Mouse (Mus musculus) liver, embryonic 14.5 days (tissue): ENCODE results near the gene Tmem198. TPM values are rescaled to one million over a fixed set of nuclear protein-coding genes. Genes with fewer than 3 reads are reported as not detected.

Experiments
- ATAC-seq: fragments of 200-750 bp; cut with Nextera tagmentation; 2 replicates; pipeline ENCODE4 v1.8.0; 2017; ENCODE audit warnings: moderate number of reproducible peaks, mild to moderate bottlenecking, moderate library complexity; ENCODE audit not compliant: insufficient read depth
- DNase-seq, 3 experiments: peaks; one replicate each; pipeline ENCODE4 v3.0.0-alpha.2; 2012 to 2013; ENCODE audit warnings: low read depth in 3 of 3, low spot score in 3 of 3
- H3K27ac ChIP-seq: fragments of 300-500 bp; sonication (generic); 2 replicates; pipeline ENCODE4 v1.5.1; 2014; ENCODE audit warnings: moderate library complexity, mild to moderate bottlenecking, control low read depth, inconsistent platforms
- H3K27me3 ChIP-seq: fragments of 300-500 bp; sonication (generic); 2 replicates; pipeline ENCODE4 v1.6.1; 2014; ENCODE audit warnings: mild to moderate bottlenecking, low read length, moderate library complexity; ENCODE audit not compliant: control insufficient read depth, insufficient read depth
- H3K36me3 ChIP-seq: fragments of 300-500 bp; sonication (generic); replicated peaks from 2 replicates; pipeline ENCODE4 v1.6.1; 2014; ENCODE audit warnings: low read depth; ENCODE audit not compliant: control insufficient read depth, insufficient read depth
- H3K4me1 ChIP-seq, 2 experiments: fragments of 200-500 bp in 1 of 2; fragments of 300-500 bp in 1 of 2; sonication (generic) in 1 of 2; replicated peaks; 2 replicates each; pipeline ENCODE4 v1.6.1; 2012 to 2014; ENCODE audit warnings: antibody characterized with exemption in 1 of 2, inconsistent platforms in 1 of 2, low read length in 1 of 2; ENCODE audit not compliant: control insufficient read depth in 2 of 2, insufficient read depth in 2 of 2
- H3K4me2 ChIP-seq: fragments of 300-500 bp; sonication (generic); 2 replicates; pipeline ENCODE4 v1.6.1; 2014; ENCODE audit warnings: low read depth, mild to moderate bottlenecking, control low read depth, moderate library complexity
- H3K4me3 ChIP-seq, 2 experiments: fragments of 200-500 bp in 1 of 2; fragments of 300-500 bp in 1 of 2; sonication (generic) in 1 of 2; 2 replicates each; pipeline ENCODE4 v1.5.1; 2012 to 2014; ENCODE audit warnings: low read depth in 2 of 2, low read length in 2 of 2, mild to moderate bottlenecking in 2 of 2, control low read depth in 1 of 2, inconsistent platforms in 1 of 2, moderate library complexity in 1 of 2; ENCODE audit not compliant: insufficient read depth in 1 of 2
- H3K9ac ChIP-seq: fragments of 300-500 bp; sonication (generic); replicated peaks from 2 replicates; pipeline ENCODE4 v1.6.1; 2014; ENCODE audit warnings: mild to moderate bottlenecking, control low read depth, moderate library complexity
- H3K9me3 ChIP-seq: fragments of 300-500 bp; sonication (generic); 2 replicates; pipeline ENCODE4 v1.6.1; 2016; ENCODE audit warnings: low read length, mixed read lengths; ENCODE audit not compliant: control insufficient read depth
- CTCF ChIP-seq: IDR thresholded peaks from 2 replicates; pipeline ENCODE4 v1.5.1; 2016; ENCODE audit warnings: antibody characterized with exemption, low read depth, control low read depth
- EP300 ChIP-seq: IDR thresholded peaks from 2 replicates; pipeline ENCODE4 v1.6.1; 2016; ENCODE audit warnings: antibody characterized with exemption, low read depth
- WGBS: fragments of 180-500 bp; shearing (Covaris S2); extraction: QIAGEN DNeasy Blood & Tissue Kit; methylation state at CpG from one replicate; pipeline ENCODE4 v1.1.7; 2014; ENCODE audit not compliant: insufficient replicate concordance; 5-methylcytosine and 5-hydroxymethylcytosine counted together
- polyA plus RNA-seq, 2 experiments: library from polyadenylated mRNA; depleted of rRNA in 1 of 2; stranded (reverse) in 1 of 2; unstranded in 1 of 2; fragments of >200 nt; fragmentation: Nextera tagmentation in 1 of 2; extraction: Ambion mirVana in 1 of 2; gene quantifications; 2 replicates each; pipeline versions ENCODE4 v1.2.1 to v1.2.3; 2012 to 2014

Gene Tmem198
- polyA plus RNA-seq, 2 experiments, result 0.09 to 0.13 TPM

DNA sequence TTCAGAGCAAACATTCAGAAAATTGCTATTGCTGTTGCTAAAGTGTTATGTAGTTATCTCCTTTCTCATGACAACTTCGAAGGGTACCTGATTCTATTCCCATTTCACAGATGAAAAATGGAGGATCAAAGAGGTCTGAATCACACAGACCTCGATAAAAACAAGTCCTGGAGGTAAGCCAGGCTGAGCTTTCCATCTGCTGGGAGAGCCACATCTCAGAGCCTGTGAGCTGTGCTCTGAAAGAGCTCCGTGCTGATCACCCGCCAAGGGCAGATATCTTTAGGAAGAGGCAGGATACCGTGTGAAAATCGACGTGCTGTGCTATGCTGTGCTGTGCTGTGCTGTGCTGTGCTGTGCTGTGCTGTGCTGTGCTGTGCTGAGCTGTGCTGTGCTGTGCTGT is 19.0 kb upstream of the Tmem198 start:
- Histone ChIP-seq H3K4me1 (peaks cover 21 to 39% of the 10 kb centered on the region in 2 experiments), H3K9ac (no peak overlapping the region), H3K4me3 (no peak overlapping the region), H3K4me2 (no peak overlapping the region), H3K27ac (no peak overlapping the region), H3K9me3 (no peaks in the 10 kb centered on the region), H3K36me3 (no peaks in the 10 kb centered on the region), H3K27me3 (peaks cover 50% of the 10 kb centered on the region)
- TF ChIP-seq EP300 (no peak), CTCF (no peak)
- no peak for ATAC-seq
- WGBS, result 50% methylated on average over 7 of the region's 7 CpGs
- DNase-seq, result no peak

- H3K4me2 ChIP-seq, result peak overlapping the region; percentile 56; the same call in 1 of the 2 replicates
- peaks cover 32% of the 10 kb centered on the region for H3K27me3 ChIP-seq
- peak in 2 of 3 experiments; percentile 41 for DNase-seq
- H3K4me1 ChIP-seq, result peaks cover 18 to 38% of the 10 kb centered on the region in 2 experiments
- WGBS, result 0% methylated on average over 1 of the region's 1 CpGs
- H3K4me3 ChIP-seq, result no peak overlapping the region
- peak overlapping the region; percentile 40; the same call in 1 of the 2 replicates for H3K9ac ChIP-seq
- ATAC-seq, result peak; percentile 74
- H3K27ac ChIP-seq, result peak overlapping the region; percentile 77
- TF ChIP-seq EP300, result peak; percentile 60
- TF ChIP-seq CTCF, result no peak
- no peaks in the 10 kb centered on the region for H3K9me3 ChIP-seq
- H3K36me3 ChIP-seq, result no peaks in the 10 kb centered on the region
These were observed 16.7 kb upstream of the Tmem198 start for GRCm38 (mm10) chr1:75462636-75463035.

DNA sequence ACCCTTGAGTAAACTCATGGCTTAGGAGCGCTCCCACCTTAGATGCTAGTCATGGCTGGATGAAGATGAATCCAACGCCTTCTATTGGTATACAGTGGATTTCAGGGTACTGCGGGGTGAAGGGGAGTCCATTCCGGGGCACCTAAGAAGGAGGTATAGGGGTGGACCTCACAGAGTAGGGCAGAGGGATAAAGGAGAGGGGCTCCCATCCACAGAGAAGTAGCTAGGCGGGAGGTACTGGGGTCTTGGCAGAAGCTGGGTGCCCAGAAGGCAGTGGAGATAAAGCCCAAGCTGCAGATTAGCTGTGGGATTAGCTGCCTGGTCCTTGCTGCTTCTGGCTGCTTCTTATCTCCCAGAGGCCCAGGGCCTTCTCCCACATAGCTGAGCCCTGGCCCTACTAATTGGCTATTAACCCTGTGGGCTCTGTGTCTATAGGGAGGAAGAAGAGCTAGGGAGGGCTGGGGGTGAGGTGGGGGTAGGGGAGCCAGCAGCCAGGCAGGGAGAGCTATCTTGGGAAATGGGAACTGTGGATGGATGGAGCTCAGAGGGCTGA is 15.6 kb upstream of the Tmem198 start:
- Histone ChIP-seq H3K27me3 (peaks cover 21% of the 10 kb centered on the region), H3K9me3 (no peaks in the 10 kb centered on the region), H3K27ac (no peak overlapping the region; the same call in 1 of the 2 replicates), H3K4me1 (peaks cover 18 to 36% of the 10 kb centered on the region in 2 experiments), H3K4me3 (peak overlapping the region in 1 of 2 experiments; percentile 17; a peak in 1 of 4 replicates), H3K4me2 (peak overlapping the region; percentile 56), H3K36me3 (no peaks in the 10 kb centered on the region), H3K9ac (peak overlapping the region; percentile 1)
- WGBS, result 34% methylated on average over 5 of the region's 5 CpGs
- TF ChIP-seq CTCF (no peak), EP300 (peak; percentile 70)
- peak in 2 of 3 experiments; percentile 50 to 58 for DNase-seq
- peak; percentile 86 for ATAC-seq

GRCm38 (mm10) chr1:75467215-75467927 is 12.0 kb upstream of the Tmem198 start:
- WGBS, result 6% methylated on average over 14 of the region's 14 CpGs
- ATAC-seq, result peak; percentile 10; the same call in 1 of the 2 replicates
- H3K27me3 ChIP-seq, result peaks cover 8% of the 10 kb centered on the region
- no peak overlapping the region for H3K4me3 ChIP-seq
- no peaks in the 10 kb centered on the region for H3K9me3 ChIP-seq
- no peak overlapping the region for H3K9ac ChIP-seq
- H3K27ac ChIP-seq, result no peak overlapping the region
- peak; percentile 46 to 61 (median 47) for DNase-seq
- no peaks in the 10 kb centered on the region for H3K36me3 ChIP-seq
- TF ChIP-seq CTCF (peak; percentile 89), EP300 (no peak)
- H3K4me1 ChIP-seq, result peaks cover 18 to 30% of the 10 kb centered on the region in 2 experiments
- H3K4me2 ChIP-seq, result no peak overlapping the region

DNA sequence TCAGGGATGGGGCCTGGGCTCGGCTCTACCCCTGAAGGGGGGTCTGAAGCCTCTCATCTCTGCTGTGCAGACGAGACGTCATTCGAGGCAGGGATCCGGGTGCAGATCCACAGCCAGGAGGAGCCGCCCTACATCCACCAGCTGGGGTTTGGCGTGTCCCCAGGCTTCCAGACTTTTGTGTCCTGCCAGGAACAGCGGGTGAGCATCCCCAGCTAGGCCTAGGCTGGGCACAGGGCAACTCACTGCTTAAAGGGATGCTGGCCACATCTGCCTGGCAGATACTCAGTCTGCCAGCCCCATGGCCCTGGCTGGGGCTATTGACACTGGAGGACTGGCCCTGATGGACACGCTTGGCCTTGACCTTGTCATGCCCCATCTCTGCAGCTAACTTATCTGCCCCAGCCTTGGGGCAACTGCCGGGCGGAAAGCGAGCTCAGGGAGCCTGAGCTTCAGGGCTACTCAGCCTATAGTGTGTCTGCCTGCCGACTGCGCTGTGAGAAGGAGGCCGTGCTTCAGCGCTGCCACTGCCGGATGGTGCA is 10.0 kb upstream of the Tmem198 start:
- ATAC-seq, result no peak
- no peaks in the 10 kb centered on the region for H3K36me3 ChIP-seq
- no peaks in the 10 kb centered on the region for H3K9me3 ChIP-seq
- no peak overlapping the region for H3K4me2 ChIP-seq
- no peak overlapping the region for H3K9ac ChIP-seq
- H3K4me1 ChIP-seq, result peaks cover 6 to 12% of the 10 kb centered on the region in 2 experiments
- no peak overlapping the region for H3K27ac ChIP-seq
- H3K27me3 ChIP-seq, result peaks cover 8% of the 10 kb centered on the region
- 64% methylated on average over 17 of the region's 17 CpGs for WGBS
- no peak overlapping the region for H3K4me3 ChIP-seq
- TF ChIP-seq CTCF (no peak), EP300 (no peak)
- DNase-seq, result no peak
